28 mouse cellular contexts compared by ENCODE assay signal in genomic region chr17:87799948-87800340, GRCm38 (mm10). TPM values are rescaled to one million over a fixed set of nuclear protein-coding genes. Genes with fewer than 3 reads are reported as not detected.
DNase-seq lines count a peak whose midpoint lies in the region; ATAC-seq and TF ChIP-seq lines count a peak whose summit lies in the region.
"Had no signal": no experiment of that assay in that cellular context is flagged by ENCODE, and none has a peak within 500 bp of the region (broad histone marks: within the 10 kb centered on the region; RNA-seq: fewer than 3 reads in every experiment).

No protein-coding gene starts in this region.

- peak; percentile 53 to 63 for DNase-seq in cerebellum, adult 18-20 months
- no peak for DNase-seq in cerebellum, adult 11 months
- peak; percentile 39 for DNase-seq in testis, postnatal 10 days (ENCODE audit: low spot score)
- no peak for DNase-seq in testis, postnatal 14 days (ENCODE audit: low spot score)
- no peak for DNase-seq in heart, adult 2 months
- DNase-seq in heart, postnatal 25 days (ENCODE audit: low spot score): no peak
- DNase-seq in layer of hippocampus, adult 18-20 months (ENCODE audit: low spot score in 2 of 2): no peak
- DNase-seq: adrenal gland, adult 2 months; gastrocnemius, postnatal 36 days; heart, postnatal 10 days; kidney, adult 18-20 months; liver; lung, postnatal 4 days; right cerebral cortex, adult 18-20 months; right cerebral cortex, postnatal 4 days; thymus, adult 2 months had no signal

- TF ChIP-seq EP300 in heart, adult 2 months (IDR thresholded peaks at IDR 0.05; ENCODE audit: insufficient read depth, low read depth, low read length): no peak

- peaks cover 24% of the 10 kb centered on the region for H3K27me3 ChIP-seq in heart, adult 2 months (ENCODE audit: control insufficient read depth, insufficient read depth, low read length)

- H3K4me1 ChIP-seq in heart, adult 2 months (ENCODE audit: control insufficient read depth, insufficient read depth, low read length): no peaks in the 10 kb centered on the region

- no peak overlapping the region for H3K4me3 ChIP-seq in heart, adult 2 months
- H3K4me3 ChIP-seq: embryonic facial prominence, embryonic 12.5 days; heart, embryonic 10.5 days; limb, embryonic 10.5 days; liver, embryonic 15.5 days; lung, embryonic 15.5 days; neural tube, embryonic 15.5 days had no signal

- no peak for TF ChIP-seq POLR2A in heart, adult 2 months (IDR thresholded peaks at IDR 0.05; ENCODE audit: insufficient read depth, low read depth, low read length)

- no peak overlapping the region for H3K9ac ChIP-seq in heart, adult 2 months (ENCODE audit: low read depth, low read length)
- H3K9ac ChIP-seq: embryonic facial prominence, embryonic 12.5 days; liver, embryonic 15.5 days; lung, embryonic 15.5 days; neural tube, embryonic 15.5 days had no signal

- peak; percentile 33 for ATAC-seq in common myeloid progenitor, adult 5-6 weeks (replicated peaks; ENCODE audit: low read depth, poor library complexity, severe bottlenecking)
- ATAC-seq: Patski had no signal

- no peak for TF ChIP-seq CTCF in heart, adult 2 months (IDR thresholded peaks at IDR 0.05)

- no peaks in the 10 kb centered on the region for H3K79me2 ChIP-seq in heart, adult 2 months (replicated peaks; ENCODE audit: control insufficient read depth, insufficient read depth, low read length)

- H3K27ac ChIP-seq in heart, adult 2 months: no peak overlapping the region
- H3K27ac ChIP-seq: embryonic facial prominence, embryonic 12.5 days; heart, embryonic 10.5 days; limb, embryonic 10.5 days; liver, embryonic 15.5 days; lung, embryonic 15.5 days; neural tube, embryonic 15.5 days had no signal

- WGBS in heart, adult 2 months: 63% methylated on average over 3 of the region's 3 CpGs

- intact Hi-C loops in heart, adult 2 months (cut with DNase I): no loop called here
- intact Hi-C loops in heart, postnatal 25 days (cut with DNase I): no loop called here

- no peaks in the 10 kb centered on the region for H3K36me3 ChIP-seq in heart, adult 2 months (ENCODE audit: control insufficient read depth, insufficient read depth, low read length)
- H3K36me3 ChIP-seq: embryonic facial prominence, embryonic 12.5 days; heart, embryonic 10.5 days; limb, embryonic 10.5 days; liver, embryonic 15.5 days; lung, embryonic 15.5 days; neural tube, embryonic 15.5 days had no signal

RNA-seq across cellular contexts. Expression of gene Kcnk12, which starts 2.1 kb away (rescaled TPM):
- 2.0 and 2.3 TPM in 2 replicates for total RNA-seq in common myeloid progenitor, adult 5-6 weeks (2017)
- total RNA-seq in heart, adult 2 months (2021): not detected
- 0.18 TPM in 1 of 2 replicates, not detected in the other for polyA plus RNA-seq in heart, adult 2 months (2012; rRNA removed)
- not detected for total RNA-seq in heart, postnatal 25 days (2021)
- 10 to 100 TPM; 23.7 to 25.2 TPM for total RNA-seq in layer of hippocampus, adult 18-20 months (2021)
- total RNA-seq: gastrocnemius, adult 18-20 months; gastrocnemius, postnatal 36 days had no signal
- polyA plus RNA-seq: forebrain, embryonic 11.5 days; kidney, embryonic 16.5 days; limb, embryonic 10.5 days; Patski; stomach, embryonic 14.5 days had no signal

Comparison
In these comparisons a context has a peak if more than half of its experiments do, and no peak if none do; other contexts are left out.
1. DNase-seq: peak in cerebellum, adult 18-20 months (2 of 2) and testis, postnatal 10 days (single experiment); none in cerebellum, adult 11 months (single experiment), testis, postnatal 14 days (single experiment), heart, adult 2 months (0 of 2), heart, postnatal 25 days (single experiment) and layer of hippocampus, adult 18-20 months (0 of 2).